Mouse (Mus musculus): ENCODE results near the gene Gpatch2l.

The Gpatch2l gene

GRCm38 (mm10) chr12:86241604-86242536 lies at the start of gene Gpatch2l:
Gene Gpatch2l, plus strand, starts transcription at chr12:86241858.
- H3K27me3 ChIP-seq (ENCODE audit: control insufficient read depth, insufficient read depth, low read length, poor library complexity, severe bottlenecking), result no peaks in the 10 kb centered on the region; the same call in 1 of the 2 replicates
- DNase-seq (ENCODE audit: low read depth, low spot score), result peak; percentile 97
- peaks cover 2% of the 10 kb centered on the region; the same call in 1 of the 2 replicates for H3K36me3 ChIP-seq (ENCODE audit: control insufficient read depth, insufficient read depth, low read length, poor library complexity, severe bottlenecking)

- H3K36me3 ChIP-seq (ENCODE audit: control insufficient read depth, insufficient read depth, low read length, poor library complexity, severe bottlenecking), result no peaks in the 10 kb centered on the region
- DNase-seq (ENCODE audit: low read depth, low spot score), result no peak
- no peaks in the 10 kb centered on the region for H3K27me3 ChIP-seq (ENCODE audit: control insufficient read depth, insufficient read depth, low read length, poor library complexity, severe bottlenecking)
Measured at GRCm38 (mm10) chr12:86192036-86192449, 49.6 kb upstream of the Gpatch2l start.

GRCm38 (mm10) chr12:86196944-86197343 lies 44.7 kb upstream of the Gpatch2l start:
- Histone ChIP-seq H3K36me3 (ENCODE audit: control insufficient read depth, insufficient read depth, low read length, poor library complexity, severe bottlenecking) (no peaks in the 10 kb centered on the region), H3K27me3 (ENCODE audit: control insufficient read depth, insufficient read depth, low read length, poor library complexity, severe bottlenecking) (no peaks in the 10 kb centered on the region)
- DNase-seq (ENCODE audit: low read depth, low spot score), result no peak

- Histone ChIP-seq H3K36me3 (ENCODE audit: control insufficient read depth, insufficient read depth, low read length, poor library complexity, severe bottlenecking) (no peaks in the 10 kb centered on the region), H3K27me3 (ENCODE audit: control insufficient read depth, insufficient read depth, low read length, poor library complexity, severe bottlenecking) (no peaks in the 10 kb centered on the region)
Measured at GRCm38 (mm10) chr12:86203443-86204057, 38.1 kb upstream of the Gpatch2l start.

GRCm38 (mm10) chr12:86211099-86211520 lies 30.5 kb upstream of the Gpatch2l start:
- no peak for DNase-seq (ENCODE audit: low read depth, low spot score)
- Histone ChIP-seq H3K36me3 (ENCODE audit: control insufficient read depth, insufficient read depth, low read length, poor library complexity, severe bottlenecking) (no peaks in the 10 kb centered on the region), H3K27me3 (ENCODE audit: control insufficient read depth, insufficient read depth, low read length, poor library complexity, severe bottlenecking) (no peaks in the 10 kb centered on the region)

More at GRCm38 (mm10) chr12:86203443-86204057, 38.1 kb upstream of the Gpatch2l start:
- DNase-seq (ENCODE audit: low read depth, low spot score), result no peak

GRCm38 (mm10) chr12:86212693-86213470 lies 28.8 kb upstream of the Gpatch2l start:
- Histone ChIP-seq H3K27me3 (ENCODE audit: control insufficient read depth, insufficient read depth, low read length, poor library complexity, severe bottlenecking) (0 out of 2 replicates have a peak, but pooled peaks cover 2% of the 10 kb centered on the region), H3K36me3 (ENCODE audit: control insufficient read depth, insufficient read depth, low read length, poor library complexity, severe bottlenecking) (no peaks in the 10 kb centered on the region)
- DNase-seq (ENCODE audit: low read depth, low spot score), result peak; percentile 24

- H3K27me3 ChIP-seq (ENCODE audit: control insufficient read depth, insufficient read depth, low read length, poor library complexity, severe bottlenecking), result 0 out of 2 replicates have a peak, but pooled peaks cover 2% of the 10 kb centered on the region
- no peak for DNase-seq (ENCODE audit: low read depth, low spot score)
- no peaks in the 10 kb centered on the region for H3K36me3 ChIP-seq (ENCODE audit: control insufficient read depth, insufficient read depth, low read length, poor library complexity, severe bottlenecking)
Measured at GRCm38 (mm10) chr12:86214201-86214600, 27.5 kb upstream of the Gpatch2l start.

GRCm38 (mm10) chr12:86216687-86217421 lies 24.8 kb upstream of the Gpatch2l start:
- no peak for DNase-seq (ENCODE audit: low read depth, low spot score)
- H3K36me3 ChIP-seq (ENCODE audit: control insufficient read depth, insufficient read depth, low read length, poor library complexity, severe bottlenecking), result no peaks in the 10 kb centered on the region

GRCm38 (mm10) chr12:86220200-86221021 lies 21.2 kb upstream of the Gpatch2l start:
- Histone ChIP-seq H3K36me3 (ENCODE audit: control insufficient read depth, insufficient read depth, low read length, poor library complexity, severe bottlenecking) (no peaks in the 10 kb centered on the region), H3K27me3 (ENCODE audit: control insufficient read depth, insufficient read depth, low read length, poor library complexity, severe bottlenecking) (0 out of 2 replicates have a peak, but pooled peaks cover 2% of the 10 kb centered on the region)
- no peak for DNase-seq (ENCODE audit: low read depth, low spot score)

More at GRCm38 (mm10) chr12:86216687-86217421, 24.8 kb upstream of the Gpatch2l start:
- H3K27me3 ChIP-seq (ENCODE audit: control insufficient read depth, insufficient read depth, low read length, poor library complexity, severe bottlenecking), result 0 out of 2 replicates have a peak, but pooled peaks cover 2% of the 10 kb centered on the region

GRCm38 (mm10) chr12:86221074-86221703 lies 20.5 kb upstream of the Gpatch2l start:
- Histone ChIP-seq H3K36me3 (ENCODE audit: control insufficient read depth, insufficient read depth, low read length, poor library complexity, severe bottlenecking) (no peaks in the 10 kb centered on the region), H3K27me3 (ENCODE audit: control insufficient read depth, insufficient read depth, low read length, poor library complexity, severe bottlenecking) (0 out of 2 replicates have a peak, but pooled peaks cover 2% of the 10 kb centered on the region)
- DNase-seq (ENCODE audit: low read depth, low spot score), result no peak

- Histone ChIP-seq H3K27me3 (ENCODE audit: control insufficient read depth, insufficient read depth, low read length, poor library complexity, severe bottlenecking) (no peaks in the 10 kb centered on the region), H3K36me3 (ENCODE audit: control insufficient read depth, insufficient read depth, low read length, poor library complexity, severe bottlenecking) (no peaks in the 10 kb centered on the region)
- DNase-seq (ENCODE audit: low read depth, low spot score), result no peak
Measured at GRCm38 (mm10) chr12:86234295-86234694, 7.4 kb upstream of the Gpatch2l start.

- Histone ChIP-seq H3K27me3 (ENCODE audit: control insufficient read depth, insufficient read depth, low read length, poor library complexity, severe bottlenecking) (no peaks in the 10 kb centered on the region; the same call in 1 of the 2 replicates), H3K36me3 (ENCODE audit: control insufficient read depth, insufficient read depth, low read length, poor library complexity, severe bottlenecking) (peaks cover 2% of the 10 kb centered on the region; the same call in 1 of the 2 replicates)
- DNase-seq (ENCODE audit: low read depth, low spot score), result no peak
Measured at GRCm38 (mm10) chr12:86238736-86239135, 2.9 kb upstream of the Gpatch2l start.

- DNase-seq (ENCODE audit: low read depth, low spot score), result peak; percentile 78
- Histone ChIP-seq H3K36me3 (ENCODE audit: control insufficient read depth, insufficient read depth, low read length, poor library complexity, severe bottlenecking) (peaks cover 2% of the 10 kb centered on the region; the same call in 1 of the 2 replicates), H3K27me3 (ENCODE audit: control insufficient read depth, insufficient read depth, low read length, poor library complexity, severe bottlenecking) (no peaks in the 10 kb centered on the region; the same call in 1 of the 2 replicates)
Measured at GRCm38 (mm10) chr12:86242563-86242962, 905 bp downstream of the Gpatch2l start.

All from splenic B cell, adult 2 months (primary cell).